Mouse (Mus musculus) lung, embryonic 15.5 days (tissue): ENCODE results near the gene Grid2. TPM values are rescaled to one million over a fixed set of nuclear protein-coding genes. Genes with fewer than 3 reads are reported as not detected.
A peak's percentile ranks its signal among the peaks of the same experiment; 100 is the strongest.

Experiments used
- ATAC-seq: fragments of 200-750 bp; cut with Nextera tagmentation; 2 replicates; pipeline ENCODE4 v1.8.0; 2017; ENCODE audit warnings: moderate number of reproducible peaks, borderline replicate concordance; ENCODE audit not compliant: low FRiP score, low TSS enrichment; ENCODE audit errors: extremely low read depth
- H3K27ac ChIP-seq: fragments of 300-500 bp; sonication (generic); 2 replicates; pipeline ENCODE4 v1.5.1; 2015; ENCODE audit warnings: moderate library complexity, mild to moderate bottlenecking, inconsistent platforms
- H3K27me3 ChIP-seq: fragments of 300-500 bp; sonication (generic); 2 replicates; pipeline ENCODE4 v1.6.1; 2015; ENCODE audit warnings: inconsistent platforms
- H3K36me3 ChIP-seq: fragments of 300-500 bp; sonication (generic); 2 replicates; pipeline ENCODE4 v1.6.1; 2015; ENCODE audit warnings: inconsistent platforms
- H3K4me1 ChIP-seq: fragments of 300-500 bp; sonication (generic); 2 replicates; pipeline ENCODE4 v1.6.1; 2015; ENCODE audit warnings: inconsistent platforms
- H3K4me2 ChIP-seq: fragments of 300-500 bp; sonication (generic); 2 replicates; pipeline ENCODE4 v1.6.1; 2015; ENCODE audit warnings: inconsistent platforms, mild to moderate bottlenecking, moderate library complexity
- H3K4me3 ChIP-seq: fragments of 300-500 bp; sonication (generic); 2 replicates; pipeline ENCODE4 v1.5.1; 2015; ENCODE audit warnings: mild to moderate bottlenecking, inconsistent platforms
- H3K9ac ChIP-seq: fragments of 300-500 bp; sonication (generic); 2 replicates; pipeline ENCODE4 v1.6.1; 2015; ENCODE audit warnings: inconsistent platforms
- H3K9me3 ChIP-seq: fragments of 300-500 bp; sonication (generic); 2 replicates; pipeline ENCODE4 v1.6.1; 2016; ENCODE audit warnings: inconsistent platforms
- WGBS: fragments of 180-500 bp; shearing (Covaris S2); methylation state at CpG from one replicate; pipeline ENCODE4 v1.1.7; 2015; 5-methylcytosine and 5-hydroxymethylcytosine counted together
- polyA plus RNA-seq: library from polyadenylated mRNA; unstranded; fragments of >200 nt; fragmentation: Nextera tagmentation; extraction: Ambion mirVana; gene quantifications from 2 replicates; pipeline ENCODE4 v1.2.1, GENCODE M21; 2015

Grid2 gene
- 1.1 TPM in 2 replicates for polyA plus RNA-seq

- WGBS = under 1% methylated on average over 71 of the region's 71 CpGs
- Histone ChIP-seq H3K9ac (peak within 1 kb of the TSS; percentile 32), H3K4me1 (peaks cover 12% of the 10 kb centered on the region; the same call in 1 of the 2 replicates), H3K27me3 (peaks cover 42% of the 10 kb centered on the region), H3K9me3 (no peaks in the 10 kb centered on the region), H3K27ac (no peak within 1 kb of the TSS), H3K36me3 (no peaks in the 10 kb centered on the region), H3K4me2 (peak within 1 kb of the TSS; percentile 97), H3K4me3 (peak within 1 kb of the TSS; percentile 63)
- ATAC-seq = peak; percentile 58; the same call in 1 of the 2 replicates
These were observed at the start of gene Grid2 for GRCm38 (mm10) chr6:63255826-63256555. Grid2 (plus strand) TSS chr6:63255876.

GRCm38 (mm10) chr6:63250738-63251137 is 4.9 kb upstream of the Grid2 start:
- no peaks in the 10 kb centered on the region; the same call in 1 of the 2 replicates for H3K4me1 ChIP-seq
- ATAC-seq = no peak
- no peak overlapping the region for H3K27ac ChIP-seq
- peaks cover 13% of the 10 kb centered on the region for H3K27me3 ChIP-seq
- no peaks in the 10 kb centered on the region for H3K36me3 ChIP-seq
- no peaks in the 10 kb centered on the region for H3K9me3 ChIP-seq
- no peak overlapping the region for H3K4me3 ChIP-seq
- H3K9ac ChIP-seq = no peak overlapping the region
- H3K4me2 ChIP-seq = no peak overlapping the region

GRCm38 (mm10) chr6:63256556-63257405 is 1.1 kb downstream of the Grid2 start:
- under 1% methylated on average over 49 of the region's 49 CpGs for WGBS
- no peaks in the 10 kb centered on the region for H3K36me3 ChIP-seq
- H3K4me3 ChIP-seq = peak overlapping the region; percentile 63
- H3K9me3 ChIP-seq = no peaks in the 10 kb centered on the region
- peaks cover 12% of the 10 kb centered on the region; the same call in 1 of the 2 replicates for H3K4me1 ChIP-seq
- H3K27me3 ChIP-seq = peaks cover 42% of the 10 kb centered on the region
- no peak overlapping the region for H3K27ac ChIP-seq
- H3K9ac ChIP-seq = peak overlapping the region; percentile 32
- peak; percentile 74 for ATAC-seq
- peak overlapping the region; percentile 97 for H3K4me2 ChIP-seq

- no peaks in the 10 kb centered on the region for H3K9me3 ChIP-seq
These were observed 1.8 kb downstream of the Grid2 start for GRCm38 (mm10) chr6:63257406-63257845.

GRCm38 (mm10) chr6:63257876-63258275 is 2.2 kb downstream of the Grid2 start:
- no peak for ATAC-seq
- no peak overlapping the region for H3K27ac ChIP-seq
- no peaks in the 10 kb centered on the region for H3K36me3 ChIP-seq
- peaks cover 12% of the 10 kb centered on the region; the same call in 1 of the 2 replicates for H3K4me1 ChIP-seq
- H3K4me2 ChIP-seq = peak overlapping the region; percentile 97
- peaks cover 42% of the 10 kb centered on the region for H3K27me3 ChIP-seq
- no peak overlapping the region for H3K9ac ChIP-seq
- H3K4me3 ChIP-seq = peak overlapping the region; percentile 63
- H3K9me3 ChIP-seq = no peaks in the 10 kb centered on the region
- WGBS = 0% methylated on average over 11 of the region's 11 CpGs

More at GRCm38 (mm10) chr6:63257406-63257845, 1.8 kb downstream of the Grid2 start:
- H3K4me1 ChIP-seq = peaks cover 12% of the 10 kb centered on the region; the same call in 1 of the 2 replicates
- peaks cover 42% of the 10 kb centered on the region for H3K27me3 ChIP-seq
- peak overlapping the region; percentile 63 for H3K4me3 ChIP-seq
- no peaks in the 10 kb centered on the region for H3K36me3 ChIP-seq
- no peak overlapping the region for H3K27ac ChIP-seq
- peak; percentile 56; the same call in 1 of the 2 replicates for ATAC-seq
- peak overlapping the region; percentile 32; the same call in 1 of the 2 replicates for H3K9ac ChIP-seq
- H3K4me2 ChIP-seq = peak overlapping the region; percentile 97
- under 1% methylated on average over 42 of the region's 42 CpGs for WGBS

- H3K36me3 ChIP-seq = no peaks in the 10 kb centered on the region
These were observed 4.1 kb downstream of the Grid2 start for GRCm38 (mm10) chr6:63259764-63260163.

GRCm38 (mm10) chr6:63284419-63284818 is 28.7 kb downstream of the Grid2 start:
- H3K4me2 ChIP-seq = no peak overlapping the region
- no peak for ATAC-seq
- H3K27ac ChIP-seq = no peak overlapping the region
- no peaks in the 10 kb centered on the region for H3K27me3 ChIP-seq
- no peaks in the 10 kb centered on the region for H3K4me1 ChIP-seq
- H3K4me3 ChIP-seq = no peak overlapping the region
- no peak overlapping the region for H3K9ac ChIP-seq
- H3K36me3 ChIP-seq = no peaks in the 10 kb centered on the region
- H3K9me3 ChIP-seq = no peaks in the 10 kb centered on the region
- WGBS = 58% methylated on average over 1 of the region's 1 CpGs

More at GRCm38 (mm10) chr6:63259764-63260163, 4.1 kb downstream of the Grid2 start:
- H3K27me3 ChIP-seq = peaks cover 35% of the 10 kb centered on the region
- no peak for ATAC-seq
- H3K27ac ChIP-seq = no peak overlapping the region
- H3K4me2 ChIP-seq = no peak overlapping the region
- H3K9me3 ChIP-seq = no peaks in the 10 kb centered on the region
- peaks cover 12% of the 10 kb centered on the region; the same call in 1 of the 2 replicates for H3K4me1 ChIP-seq
- no peak overlapping the region for H3K9ac ChIP-seq
- 53% methylated on average over 9 of the region's 9 CpGs for WGBS
- H3K4me3 ChIP-seq = no peak overlapping the region

- H3K27ac ChIP-seq = no peak overlapping the region
- H3K9ac ChIP-seq = no peak overlapping the region
- no peak overlapping the region for H3K4me3 ChIP-seq
- no peaks in the 10 kb centered on the region for H3K36me3 ChIP-seq
- peak; percentile 69; the same call in 1 of the 2 replicates for ATAC-seq
- H3K9me3 ChIP-seq = no peaks in the 10 kb centered on the region
- H3K4me1 ChIP-seq = no peaks in the 10 kb centered on the region
- WGBS = 43% methylated on average over 3 of the region's 3 CpGs
- H3K27me3 ChIP-seq = no peaks in the 10 kb centered on the region
- H3K4me2 ChIP-seq = no peak overlapping the region
These were observed 86.8 kb downstream of the Grid2 start for GRCm38 (mm10) chr6:63342438-63343004.

GRCm38 (mm10) chr6:63347015-63347414 is 91.3 kb downstream of the Grid2 start:
- Histone ChIP-seq H3K4me1 (no peaks in the 10 kb centered on the region), H3K4me2 (no peak overlapping the region), H3K27ac (no peak overlapping the region), H3K9me3 (no peaks in the 10 kb centered on the region), H3K4me3 (no peak overlapping the region), H3K27me3 (no peaks in the 10 kb centered on the region), H3K9ac (no peak overlapping the region), H3K36me3 (no peaks in the 10 kb centered on the region)
- 65% methylated on average over 1 of the region's 1 CpGs for WGBS
- ATAC-seq = no peak

GRCm38 (mm10) chr6:63381061-63381611 is 125.5 kb downstream of the Grid2 start:
- H3K27me3 ChIP-seq = no peaks in the 10 kb centered on the region
- no peak overlapping the region for H3K9ac ChIP-seq
- no peak overlapping the region for H3K4me3 ChIP-seq
- H3K27ac ChIP-seq = no peak overlapping the region
- H3K9me3 ChIP-seq = no peaks in the 10 kb centered on the region
- H3K36me3 ChIP-seq = no peaks in the 10 kb centered on the region
- no peaks in the 10 kb centered on the region for H3K4me1 ChIP-seq
- 63% methylated on average over 1 of the region's 1 CpGs for WGBS
- no peak overlapping the region for H3K4me2 ChIP-seq
- ATAC-seq = no peak

GRCm38 (mm10) chr6:63401698-63402097 is 146.0 kb downstream of the Grid2 start:
- WGBS = 68% methylated on average over 3 of the region's 3 CpGs

More at GRCm38 (mm10) chr6:63401698-63402097, 146.0 kb downstream of the Grid2 start:
- H3K4me1 ChIP-seq = no peaks in the 10 kb centered on the region
- H3K27me3 ChIP-seq = no peaks in the 10 kb centered on the region
- no peaks in the 10 kb centered on the region for H3K9me3 ChIP-seq
- H3K4me3 ChIP-seq = no peak overlapping the region
- H3K4me2 ChIP-seq = no peak overlapping the region
- ATAC-seq = no peak
- no peak overlapping the region for H3K9ac ChIP-seq
- H3K27ac ChIP-seq = no peak overlapping the region
- H3K36me3 ChIP-seq = no peaks in the 10 kb centered on the region
